Mouse (Mus musculus) forebrain, embryonic 10.5 days (tissue): ENCODE data around the gene Khk. TPM values are rescaled to one million over a fixed set of nuclear protein-coding genes. Genes with fewer than 3 reads are reported as not detected.

Source experiments
- DNase-seq: peaks from one replicate; pipeline ENCODE4 v3.0.0-alpha.2; 2017; ENCODE audit warnings: low spot score; ENCODE audit errors: extremely low spot score
- H3K27ac ChIP-seq: fragments of 300-500 bp; sonication (generic); 2 replicates; pipeline ENCODE4 v1.5.1; 2016; ENCODE audit warnings: mild to moderate bottlenecking
- H3K27me3 ChIP-seq: fragments of 300-500 bp; sonication (generic); 2 replicates; pipeline ENCODE4 v1.6.1; 2016; ENCODE audit warnings: mild to moderate bottlenecking; ENCODE audit not compliant: poor library complexity, severe bottlenecking
- H3K36me3 ChIP-seq: fragments of 300-500 bp; sonication (generic); replicated peaks from 2 replicates; pipeline ENCODE4 v1.6.1; 2016; ENCODE audit warnings: mild to moderate bottlenecking, moderate library complexity
- H3K4me1 ChIP-seq: fragments of 300-500 bp; sonication (generic); 2 replicates; pipeline ENCODE4 v1.6.1; 2016
- H3K4me3 ChIP-seq: fragments of 300-500 bp; sonication (generic); 2 replicates; pipeline ENCODE4 v1.5.1; 2016; ENCODE audit warnings: mild to moderate bottlenecking, moderate library complexity
- H3K9me3 ChIP-seq: fragments of 300-500 bp; sonication (generic); 2 replicates; pipeline ENCODE4 v1.6.1; 2016; ENCODE audit warnings: mild to moderate bottlenecking, moderate library complexity
- WGBS: fragments of 180-500 bp; shearing (Covaris S2); methylation state at CpG from one replicate; pipeline ENCODE4 v1.1.7; 2016; 5-methylcytosine and 5-hydroxymethylcytosine counted together
- polyA plus RNA-seq: library from polyadenylated mRNA; unstranded; fragments of >200 nt; fragmentation: Nextera tagmentation; extraction: Ambion mirVana; gene quantifications from 2 replicates; pipeline ENCODE4 v1.2.1, GENCODE M21; 2016

Gene Khk
- polyA plus RNA-seq, 1 experiment from 2014 or later = 7.8 TPM

- H3K36me3 ChIP-seq = peaks cover 45% of the 10 kb centered on the region
- H3K4me3 ChIP-seq = peak overlapping the region; percentile 70; the same call in 1 of the 2 replicates
- H3K27ac ChIP-seq = no peak overlapping the region
- no peaks in the 10 kb centered on the region for H3K9me3 ChIP-seq
- no peak for DNase-seq
- H3K4me1 ChIP-seq = peaks cover 27% of the 10 kb centered on the region
- H3K27me3 ChIP-seq = peaks cover 27% of the 10 kb centered on the region
- 96% methylated on average over 2 of the region's 2 CpGs for WGBS
These were observed 29.7 kb downstream of the Khk start for GRCm38 (mm10) chr5:30950922-30951321.

- H3K27ac ChIP-seq = no peak overlapping the region
- H3K36me3 ChIP-seq = peaks cover 48% of the 10 kb centered on the region
- no peak overlapping the region for H3K4me3 ChIP-seq
- H3K4me1 ChIP-seq = peaks cover 25% of the 10 kb centered on the region
- no peak for DNase-seq
- H3K9me3 ChIP-seq = no peaks in the 10 kb centered on the region
- H3K27me3 ChIP-seq = peaks cover 22% of the 10 kb centered on the region
- WGBS = 88% methylated on average over 6 of the region's 6 CpGs
These were observed 30.5 kb downstream of the Khk start for GRCm38 (mm10) chr5:30951706-30952105.

GRCm38 (mm10) chr5:30952551-30952950 lies 31.3 kb downstream of the Khk start:
- H3K36me3 ChIP-seq = peaks cover 54% of the 10 kb centered on the region
- 88% methylated on average over 5 of the region's 5 CpGs for WGBS
- no peak overlapping the region for H3K27ac ChIP-seq
- H3K4me3 ChIP-seq = no peak overlapping the region
- peaks cover 14% of the 10 kb centered on the region for H3K27me3 ChIP-seq
- no peak for DNase-seq
- H3K4me1 ChIP-seq = peaks cover 27% of the 10 kb centered on the region
- H3K9me3 ChIP-seq = no peaks in the 10 kb centered on the region

- Histone ChIP-seq H3K36me3 (peaks cover 69% of the 10 kb centered on the region), H3K27me3 (peaks cover under 1% of the 10 kb centered on the region; the same call in 1 of the 2 replicates), H3K27ac (no peak overlapping the region), H3K9me3 (no peaks in the 10 kb centered on the region), H3K4me3 (no peak overlapping the region), H3K4me1 (peaks cover 36% of the 10 kb centered on the region)
- 100% methylated on average over 6 of the region's 6 CpGs for WGBS
- no peak for DNase-seq
These were observed 32.8 kb downstream of the Khk start for GRCm38 (mm10) chr5:30954065-30954464.

- Histone ChIP-seq H3K36me3 (peaks cover 69% of the 10 kb centered on the region), H3K9me3 (no peaks in the 10 kb centered on the region), H3K4me3 (no peak overlapping the region), H3K27me3 (no peaks in the 10 kb centered on the region), H3K4me1 (peaks cover 36% of the 10 kb centered on the region), H3K27ac (no peak overlapping the region)
- WGBS = 98% methylated on average over 9 of the region's 9 CpGs
- DNase-seq = no peak
These were observed 33.3 kb downstream of the Khk start for GRCm38 (mm10) chr5:30954556-30954955.

- H3K27me3 ChIP-seq = no peaks in the 10 kb centered on the region
- H3K4me1 ChIP-seq = peaks cover 33% of the 10 kb centered on the region
- DNase-seq = no peak
- no peak overlapping the region for H3K4me3 ChIP-seq
- 97% methylated on average over 6 of the region's 6 CpGs for WGBS
- H3K36me3 ChIP-seq = peaks cover 69% of the 10 kb centered on the region
- no peak overlapping the region for H3K27ac ChIP-seq
- H3K9me3 ChIP-seq = no peaks in the 10 kb centered on the region
These were observed 34.5 kb downstream of the Khk start for GRCm38 (mm10) chr5:30955751-30956150.

GRCm38 (mm10) chr5:30957891-30958290 lies 36.7 kb downstream of the Khk start:
- 94% methylated on average over 6 of the region's 6 CpGs for WGBS
- Histone ChIP-seq H3K9me3 (no peaks in the 10 kb centered on the region), H3K27me3 (no peaks in the 10 kb centered on the region), H3K36me3 (peaks cover 54% of the 10 kb centered on the region), H3K4me1 (peaks cover 30% of the 10 kb centered on the region), H3K4me3 (peak overlapping the region; percentile 18), H3K27ac (no peak overlapping the region)
- no peak for DNase-seq

GRCm38 (mm10) chr5:30959198-30959854 lies 38.1 kb downstream of the Khk start:
- Histone ChIP-seq H3K36me3 (peaks cover 40% of the 10 kb centered on the region), H3K27ac (peak overlapping the region; percentile 92), H3K9me3 (no peaks in the 10 kb centered on the region), H3K4me3 (peak overlapping the region; percentile 73), H3K27me3 (no peaks in the 10 kb centered on the region), H3K4me1 (peaks cover 30% of the 10 kb centered on the region)
- 41% methylated on average over 19 of the region's 19 CpGs for WGBS
- no peak for DNase-seq

GRCm38 (mm10) chr5:30959966-30960501 lies 38.8 kb downstream of the Khk start, which contains the start of gene Preb:
Gene Preb, minus strand, starts transcription at chr5:30960361.
- peak; percentile 98 for DNase-seq
- H3K9me3 ChIP-seq = no peaks in the 10 kb centered on the region
- peak within 1 kb of the TSS; percentile 92 for H3K27ac ChIP-seq
- peaks cover 30% of the 10 kb centered on the region for H3K4me1 ChIP-seq
- H3K27me3 ChIP-seq = no peaks in the 10 kb centered on the region
- H3K36me3 ChIP-seq = peaks cover 33% of the 10 kb centered on the region
- WGBS = under 1% methylated on average over 56 of the region's 56 CpGs
- H3K4me3 ChIP-seq = peak within 1 kb of the TSS; percentile 73

- Histone ChIP-seq H3K9me3 (no peaks in the 10 kb centered on the region), H3K4me1 (peaks cover 30% of the 10 kb centered on the region), H3K27me3 (no peaks in the 10 kb centered on the region), H3K4me3 (peak overlapping the region; percentile 73), H3K36me3 (peaks cover 25% of the 10 kb centered on the region), H3K27ac (peak overlapping the region; percentile 92)
- no peak for DNase-seq
- WGBS = 92% methylated on average over 2 of the region's 2 CpGs
These were observed 39.6 kb downstream of the Khk start for GRCm38 (mm10) chr5:30960814-30961213.

GRCm38 (mm10) chr5:30961545-30962505 lies 40.6 kb downstream of the Khk start:
- no peaks in the 10 kb centered on the region for H3K9me3 ChIP-seq
- peaks cover 21% of the 10 kb centered on the region for H3K36me3 ChIP-seq
- no peak overlapping the region for H3K27ac ChIP-seq
- DNase-seq = no peak
- no peak overlapping the region for H3K4me3 ChIP-seq
- 85% methylated on average over 10 of the region's 10 CpGs for WGBS
- no peaks in the 10 kb centered on the region for H3K27me3 ChIP-seq
- peaks cover 30% of the 10 kb centered on the region for H3K4me1 ChIP-seq

- Histone ChIP-seq H3K27ac (no peak overlapping the region), H3K27me3 (peaks cover 2% of the 10 kb centered on the region; the same call in 1 of the 2 replicates), H3K4me3 (no peak overlapping the region), H3K4me1 (peaks cover 14% of the 10 kb centered on the region), H3K36me3 (peaks cover 2% of the 10 kb centered on the region; the same call in 1 of the 2 replicates), H3K9me3 (no peaks in the 10 kb centered on the region)
- no peak for DNase-seq
- 70% methylated on average over 3 of the region's 3 CpGs for WGBS
These were observed 42.7 kb downstream of the Khk start for GRCm38 (mm10) chr5:30963916-30964315.
